Mouse (Mus musculus) heart, postnatal 25 days (tissue): Measurements from ENCODE around the gene Ninj2. TPM values are rescaled to one million over a fixed set of nuclear protein-coding genes. Genes with fewer than 3 reads are reported as not detected.
"Not testable (repeated sequence)": the region's sequence is repeated elsewhere in the genome, so short reads cannot be mapped to it uniquely, and the experiment has no call there.

ENCODE experiments used
- DNase-seq: peaks from one replicate; pipeline ENCODE4 v3.0.0; 2022; ENCODE audit warnings: low spot score
- intact Hi-C: fragments of 180-260 bp; cut with DNase I; formaldehyde crosslinking; loops from one replicate; pipeline ENCODE4 v1.15.1; 2025
- total RNA-seq, 2 experiments: library from RNA; stranded (reverse); gene quantifications; 2 replicates each; pipeline ENCODE4 v1.2.3; 2021

Gene Ninj2
- total RNA-seq: not detected

DNA sequence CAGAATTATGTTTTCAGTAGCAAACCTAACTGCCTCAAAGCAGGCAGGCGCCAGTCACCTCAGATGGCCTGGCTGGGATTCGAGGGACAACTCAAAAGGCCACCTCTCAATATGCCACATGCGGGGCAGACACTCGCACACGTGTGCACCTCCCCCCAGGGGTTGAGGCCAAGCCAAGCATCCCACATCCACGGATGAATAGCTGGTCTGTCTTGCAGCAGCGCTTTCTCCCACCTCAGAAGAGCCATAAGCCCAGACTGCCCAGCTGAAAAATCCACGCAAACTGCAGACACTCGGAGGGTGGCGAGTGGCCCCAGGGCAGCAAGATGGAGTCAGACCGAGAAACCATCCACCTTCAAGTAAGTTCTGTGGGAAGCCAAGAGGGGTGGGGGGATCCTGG, at the start of gene Ninj2:
Gene Ninj2, plus strand, starts transcription at position 251 of the 400 bp plus-strand sequence.
- intact Hi-C loops: no loop called here
- no peak for DNase-seq

DNA sequence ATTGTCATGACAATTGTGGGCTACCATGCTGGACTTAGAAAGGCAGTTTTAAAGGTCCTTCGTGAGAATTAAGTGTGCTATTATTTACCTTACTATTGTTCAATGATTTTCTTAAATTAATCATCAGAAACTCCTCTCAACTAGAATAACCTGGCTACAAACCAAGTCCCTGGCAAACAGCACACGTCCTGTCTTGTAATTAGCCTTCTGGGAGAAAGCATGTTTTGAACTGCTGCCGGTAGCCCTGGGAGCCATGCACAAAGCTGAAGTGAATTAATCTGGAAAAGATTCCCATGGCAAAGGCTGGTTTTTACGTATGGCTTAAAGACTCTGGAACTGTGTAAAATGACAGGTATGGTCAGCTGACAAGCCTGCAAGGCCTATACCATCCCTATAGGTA, 47.7 kb upstream of the Ninj2 start:
- DNase-seq: no peak
- intact Hi-C loops: no loop called here

DNA sequence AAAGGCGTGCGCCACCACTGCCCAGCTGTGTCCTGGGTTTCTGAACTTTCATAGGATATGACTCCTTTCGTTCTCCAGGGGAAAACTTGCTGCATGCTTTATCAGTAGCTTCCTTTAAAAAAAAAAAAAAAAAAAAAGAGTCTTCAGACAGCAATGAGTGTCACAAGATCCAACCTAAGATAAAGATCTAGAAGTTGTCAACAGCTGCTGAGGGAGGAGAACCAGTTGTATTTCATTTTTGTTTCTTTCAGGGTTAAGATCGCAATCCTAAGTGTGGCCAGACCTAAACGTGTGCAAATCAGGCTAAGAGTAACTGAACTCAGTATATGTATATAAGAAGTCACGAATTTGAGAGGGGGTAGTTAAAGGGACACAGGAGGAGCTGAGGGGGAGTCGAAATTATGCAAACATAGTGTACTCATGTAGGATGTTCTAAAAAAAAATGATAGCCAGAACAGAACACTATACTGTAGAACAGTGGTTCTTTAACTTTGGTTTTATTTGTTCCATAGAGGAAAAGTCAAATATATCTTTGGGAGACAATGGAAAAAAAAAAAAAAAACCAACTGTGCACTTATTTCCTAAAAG, 45.4 kb upstream of the Ninj2 start:
- intact Hi-C loops: no loop called here
- DNase-seq: no peak

DNA sequence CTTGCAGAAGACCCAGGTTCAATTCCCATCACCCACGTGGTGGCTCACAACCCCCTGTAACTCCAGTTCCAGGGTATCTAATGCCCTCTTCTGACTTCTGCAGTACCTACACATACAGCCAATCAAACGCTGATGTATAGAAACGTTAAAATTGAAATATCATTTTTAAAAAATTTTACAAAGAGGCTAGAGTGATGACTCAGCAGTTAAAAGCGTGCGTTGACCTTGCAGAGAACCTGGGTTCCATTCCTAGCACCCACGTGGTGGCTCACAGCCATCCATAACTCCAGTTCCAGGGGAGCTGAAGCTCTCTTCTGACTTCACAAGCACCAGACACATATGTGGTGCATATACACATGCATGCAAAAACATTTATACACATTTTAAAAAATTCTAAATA, 38.7 kb upstream of the Ninj2 start:
- no peak for DNase-seq
- intact Hi-C loops: no loop called here

DNA sequence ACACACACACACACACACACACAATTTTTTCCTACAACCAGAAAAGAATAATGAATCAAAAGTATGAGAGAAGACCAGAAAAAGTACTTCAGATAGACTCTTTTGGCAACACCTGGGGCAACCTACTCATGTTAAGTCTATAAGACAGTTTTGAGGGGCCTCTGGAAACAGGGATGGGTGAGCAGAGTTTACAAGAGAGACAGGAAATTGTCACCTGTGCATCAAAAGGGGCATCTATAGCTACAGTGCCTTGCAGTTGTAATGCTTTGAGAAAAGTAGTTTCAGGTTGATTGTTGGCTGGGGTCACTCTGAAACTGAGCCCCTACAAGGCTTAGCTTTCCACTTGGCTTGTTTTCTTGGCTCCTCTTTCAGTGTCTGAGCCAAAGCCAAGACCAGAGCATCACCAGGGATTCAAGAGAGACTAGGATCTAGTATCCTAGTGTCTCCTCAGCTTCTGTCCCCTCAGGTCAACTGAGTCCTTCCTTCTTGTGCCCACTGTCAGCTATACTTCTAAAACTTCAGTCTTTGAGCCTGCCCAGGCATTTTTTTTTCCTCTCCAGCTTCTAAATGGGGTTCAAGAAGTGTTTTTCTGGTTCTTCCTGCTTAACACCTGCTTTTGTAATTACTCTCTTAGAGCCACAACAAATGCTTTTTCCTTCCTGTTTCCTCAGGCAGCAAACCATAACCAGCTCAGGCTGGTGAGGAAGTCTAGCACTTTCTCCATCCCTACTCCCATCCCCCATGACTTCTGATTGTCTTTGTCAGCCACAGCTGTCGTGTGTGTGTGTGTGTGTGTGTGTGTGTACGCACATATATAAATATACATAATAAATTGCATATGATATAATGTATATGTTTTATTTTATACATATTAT, 37.2 kb upstream of the Ninj2 start:
- intact Hi-C loops: no loop called here
- no peak for DNase-seq

DNA sequence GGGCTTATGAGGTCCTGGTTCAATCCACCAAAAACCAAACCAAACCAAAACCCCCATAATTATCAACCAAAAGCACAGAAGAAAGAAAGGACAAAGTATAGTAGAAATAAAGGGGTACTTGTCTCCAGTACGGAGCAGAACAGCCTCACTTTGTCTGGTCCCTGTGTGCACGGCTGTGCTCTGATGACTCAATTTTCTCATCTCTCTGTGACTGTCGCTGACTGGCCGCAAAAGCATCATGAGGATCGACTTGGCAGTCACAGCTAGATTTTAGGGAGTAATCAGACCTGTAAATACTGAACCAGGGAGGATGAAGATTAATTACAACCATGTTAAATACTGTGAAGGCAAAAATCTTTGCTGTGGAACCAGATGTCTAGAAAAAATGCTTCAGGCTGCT, 30.2 kb upstream of the Ninj2 start:
- intact Hi-C loops: no loop called here
- no peak for DNase-seq

DNA sequence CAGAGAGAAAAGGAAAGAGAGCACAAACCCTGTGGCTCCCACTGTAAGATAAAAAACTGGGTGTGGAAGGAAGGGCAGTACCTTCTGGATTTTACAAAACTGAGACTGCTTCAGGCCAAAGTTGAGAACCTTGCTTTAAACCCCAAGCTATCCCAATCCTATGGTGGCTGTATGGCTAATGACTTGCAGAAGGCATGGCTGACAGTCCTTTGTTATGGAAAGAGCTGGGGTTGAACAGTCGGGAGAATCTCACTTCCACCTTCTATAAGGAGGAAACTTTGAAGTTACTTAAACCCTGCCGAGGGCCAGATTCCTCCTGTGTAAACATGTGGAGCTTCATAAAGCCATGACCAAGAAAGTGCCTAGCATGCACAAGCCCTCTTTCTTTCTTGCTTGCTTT, 28.5 kb upstream of the Ninj2 start:
- intact Hi-C loops: no loop called here
- DNase-seq: no peak

DNA sequence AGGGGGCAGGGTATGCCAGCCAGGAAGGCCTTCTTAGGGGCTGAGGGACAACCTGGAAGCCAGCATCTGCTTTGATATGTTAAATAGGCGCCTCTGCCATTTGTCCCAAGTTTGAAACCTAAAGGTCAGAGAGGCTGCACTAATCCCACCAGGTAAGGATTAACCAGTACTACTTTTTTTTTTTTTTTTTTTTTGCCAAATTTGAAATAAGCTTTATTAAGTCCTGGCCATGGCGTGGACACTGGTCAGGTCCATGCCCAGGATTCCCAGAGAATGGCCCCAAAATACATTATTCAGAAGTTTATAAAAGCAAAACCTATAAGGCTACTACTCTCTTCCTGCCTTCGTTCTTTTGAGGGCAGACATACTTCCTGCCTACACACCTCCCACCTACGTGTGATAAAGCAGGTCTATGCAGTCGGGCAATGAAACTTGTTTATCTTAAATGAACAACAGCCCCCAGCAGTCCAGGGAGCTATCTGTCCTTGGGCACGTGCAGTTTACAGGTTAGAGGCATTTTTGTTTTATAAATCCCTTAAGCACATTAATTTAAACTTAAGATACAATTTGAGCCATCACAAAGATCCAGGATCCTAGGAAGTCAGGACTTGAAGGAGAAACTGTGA, 27.5 kb upstream of the Ninj2 start:
- intact Hi-C loops: no loop called here
- DNase-seq: no peak

DNA sequence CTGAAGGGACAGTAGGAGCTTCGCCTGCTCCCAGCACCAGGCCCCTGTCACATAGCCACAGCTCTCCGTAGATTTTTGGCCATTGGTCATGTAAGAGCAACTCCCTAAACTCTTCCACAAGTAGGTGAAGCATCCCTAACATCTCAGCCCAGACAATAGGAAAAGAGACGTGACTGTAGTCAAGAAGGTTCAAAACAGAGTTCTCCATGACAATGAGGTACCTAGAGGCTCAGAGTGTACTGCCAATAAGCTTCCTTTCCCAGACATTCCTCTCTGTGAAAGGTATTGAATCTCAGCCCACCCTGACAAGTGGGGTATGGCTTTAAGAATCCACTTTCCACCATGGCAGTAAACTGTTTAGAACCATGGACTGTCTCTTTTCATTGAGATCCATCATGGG, 23.6 kb upstream of the Ninj2 start:
- DNase-seq: no peak
- intact Hi-C loops: no loop called here

DNA sequence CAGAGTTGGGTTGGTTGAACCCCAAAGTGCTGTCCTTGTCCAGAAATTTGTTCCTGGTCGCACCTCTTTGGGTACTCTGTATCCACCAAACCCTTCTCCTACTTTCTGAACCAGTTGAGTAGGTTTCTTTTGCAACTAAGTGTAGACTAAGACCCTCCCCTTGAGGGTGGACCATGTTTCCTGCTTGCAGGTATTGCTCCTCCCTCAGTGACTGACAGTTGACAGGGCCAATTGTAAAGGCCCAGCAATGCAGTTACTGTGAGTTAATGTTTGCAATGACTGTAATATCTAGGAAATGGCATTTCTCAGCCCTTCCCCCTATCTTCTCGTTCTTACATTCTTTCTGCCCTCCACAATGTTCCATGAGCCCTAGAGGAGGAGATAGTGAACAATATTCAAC, 20.5 kb upstream of the Ninj2 start:
- DNase-seq: no peak
- intact Hi-C loops: no loop called here

DNA sequence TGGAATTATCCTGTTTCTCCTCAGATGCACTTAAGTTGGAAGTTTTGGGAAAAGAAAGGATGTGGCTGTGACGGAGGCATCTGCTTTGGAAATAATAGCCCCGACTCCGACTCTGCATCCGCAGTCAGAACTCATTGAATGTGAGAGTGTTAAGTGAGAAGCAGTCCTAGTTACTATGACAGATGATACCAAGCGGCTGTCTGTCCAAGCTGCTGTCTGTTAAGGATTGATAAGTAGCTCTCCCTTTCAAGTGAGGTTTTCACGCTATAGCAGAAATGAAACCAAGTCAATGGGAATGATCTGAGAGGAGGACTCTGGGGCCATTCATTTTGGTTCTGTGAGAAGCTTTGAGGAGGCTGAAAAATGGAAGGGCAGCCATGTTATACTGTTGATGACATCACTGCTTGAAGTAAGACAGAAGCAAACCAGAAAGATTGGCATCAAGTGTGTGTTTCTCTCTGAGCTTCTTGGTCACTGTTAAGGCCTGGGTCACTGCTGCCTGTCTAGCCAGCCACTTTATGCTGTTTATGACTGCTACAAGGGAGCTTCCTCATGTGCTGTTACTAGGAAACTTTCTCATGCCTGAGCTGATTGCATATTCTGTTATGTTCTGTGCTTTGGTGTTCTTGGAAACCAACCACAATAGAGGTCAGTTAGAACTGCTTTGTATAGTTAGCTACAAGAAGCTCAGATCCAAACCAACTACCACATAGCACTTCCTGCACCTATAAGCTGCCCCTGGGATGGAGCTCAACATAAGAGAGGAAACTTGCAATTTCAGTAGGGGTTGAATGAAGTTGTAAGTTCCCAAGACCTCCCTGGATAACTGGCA, 16.3 kb upstream of the Ninj2 start:
- DNase-seq: no peak
- intact Hi-C loops: no loop called here

DNA sequence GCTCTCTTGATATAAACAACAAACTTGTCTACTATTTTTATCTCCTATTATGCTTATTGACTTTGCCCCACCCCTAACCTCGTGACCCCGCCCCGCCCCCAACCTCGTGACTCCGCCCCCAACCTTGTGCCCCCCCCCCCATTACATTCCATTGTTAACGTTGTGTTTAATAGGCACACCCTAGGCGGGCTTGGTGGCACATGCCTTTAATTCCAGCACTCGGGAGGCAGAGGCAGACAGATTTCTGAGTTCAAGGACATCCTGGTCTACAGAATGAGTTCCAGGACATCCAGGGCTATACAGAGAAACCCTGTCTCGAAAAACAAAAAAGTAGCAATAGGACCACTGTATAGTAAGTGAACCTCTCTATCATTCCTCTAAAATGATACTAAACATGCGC, 13.6 kb upstream of the Ninj2 start:
- intact Hi-C loops: no loop called here
- DNase-seq: no peak

DNA sequence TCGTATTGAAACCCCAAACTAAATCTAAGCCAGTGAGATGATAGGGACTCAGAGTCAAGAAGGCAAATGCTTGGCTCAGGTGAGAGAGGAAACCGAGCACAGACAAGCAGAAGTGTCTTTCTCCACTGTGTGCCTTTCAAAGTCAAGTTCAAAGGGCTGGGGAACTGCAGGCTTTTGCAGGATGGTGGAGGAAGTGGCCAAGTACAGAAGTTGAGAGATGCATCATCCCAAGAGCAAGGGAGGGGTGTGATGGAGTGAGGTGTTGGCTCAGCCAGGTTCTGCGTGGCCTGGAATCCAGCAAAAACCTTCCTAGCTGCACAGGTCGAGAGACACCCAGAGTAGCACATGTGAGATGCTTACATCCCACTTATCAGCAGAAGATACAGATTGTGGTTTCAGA, 11.6 kb upstream of the Ninj2 start:
- no peak for DNase-seq
- intact Hi-C loops: no loop called here

DNA sequence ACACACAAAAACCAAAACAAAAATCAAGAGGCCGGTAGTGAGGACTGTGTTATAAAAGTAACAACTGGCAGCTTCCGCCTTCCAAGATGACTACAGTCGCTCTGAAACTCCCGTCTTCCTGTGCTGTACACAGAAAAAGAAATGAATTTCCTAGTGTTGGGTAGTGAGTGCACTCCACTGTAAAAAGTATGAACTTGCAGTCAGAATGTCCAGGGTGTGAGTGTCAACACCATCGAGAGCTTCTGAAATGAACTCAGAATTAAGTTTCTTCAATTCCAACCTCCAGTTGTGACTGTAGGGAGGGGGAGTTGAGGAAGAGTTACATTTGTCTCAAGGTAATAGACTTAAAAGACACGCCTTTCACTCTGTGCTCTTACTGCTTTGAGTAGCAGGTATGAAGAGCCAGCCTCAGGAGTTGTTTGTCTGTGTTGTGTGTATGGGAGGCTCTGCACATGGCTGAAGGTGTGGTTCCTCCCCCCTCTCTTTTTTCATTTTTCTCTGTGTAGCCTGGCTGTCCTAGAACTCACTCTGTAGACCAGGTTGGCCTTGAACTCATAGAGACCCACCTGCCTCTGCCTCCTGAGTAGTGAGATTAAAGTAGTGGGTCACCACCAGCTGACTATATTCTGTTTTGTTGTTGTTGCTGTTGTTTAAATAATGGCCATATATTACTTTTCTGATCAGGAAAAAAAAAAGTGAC, 10.7 kb upstream of the Ninj2 start:
- no peak for DNase-seq

DNA sequence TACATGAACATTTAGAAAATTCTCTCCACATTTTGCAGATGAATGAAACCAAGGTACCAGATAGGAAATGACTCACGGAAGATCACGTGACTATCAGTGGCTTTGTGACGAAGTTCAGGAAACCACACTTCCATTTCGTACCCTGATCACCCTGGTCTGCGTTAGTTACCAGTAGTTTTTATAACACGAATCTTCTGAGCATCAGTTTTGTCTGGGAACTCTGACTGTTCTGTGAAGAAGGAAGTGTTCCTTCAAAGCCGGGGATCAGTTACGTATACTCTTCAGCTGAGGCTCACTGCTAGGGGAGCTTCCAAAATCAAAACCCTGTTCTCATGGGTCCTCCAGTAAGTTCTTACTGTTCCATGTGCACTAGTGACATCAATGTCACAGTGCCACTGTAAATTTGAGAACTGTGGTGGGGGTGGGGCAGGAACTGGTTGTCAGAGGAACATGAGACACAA, 10.2 kb upstream of the Ninj2 start:
- no peak for DNase-seq
- intact Hi-C loops: no loop called here

More for the DNA sequence above, 10.7 kb upstream of the Ninj2 start:
- intact Hi-C loops: no loop called here

DNA sequence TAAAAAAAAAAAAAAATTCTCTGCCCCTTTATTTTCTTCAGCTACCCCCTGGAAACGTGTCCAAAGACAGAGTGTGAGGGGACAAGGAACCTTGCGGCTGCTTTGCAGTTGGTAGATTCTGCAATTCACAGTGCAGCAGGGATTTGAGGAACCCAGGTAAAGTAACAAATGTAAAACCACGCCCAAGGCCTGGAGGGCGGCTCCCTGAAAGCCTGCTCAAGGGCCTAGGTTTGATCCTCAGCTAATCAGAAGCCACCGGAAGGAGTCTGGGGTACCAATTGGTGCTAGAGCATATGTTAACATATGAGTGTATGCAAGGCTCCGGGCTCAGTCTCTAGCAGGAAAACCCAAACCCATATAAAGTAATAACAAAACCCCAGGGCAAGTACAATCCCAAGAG, 9.7 kb upstream of the Ninj2 start:
- DNase-seq: no peak
- intact Hi-C loops: no loop called here

DNA sequence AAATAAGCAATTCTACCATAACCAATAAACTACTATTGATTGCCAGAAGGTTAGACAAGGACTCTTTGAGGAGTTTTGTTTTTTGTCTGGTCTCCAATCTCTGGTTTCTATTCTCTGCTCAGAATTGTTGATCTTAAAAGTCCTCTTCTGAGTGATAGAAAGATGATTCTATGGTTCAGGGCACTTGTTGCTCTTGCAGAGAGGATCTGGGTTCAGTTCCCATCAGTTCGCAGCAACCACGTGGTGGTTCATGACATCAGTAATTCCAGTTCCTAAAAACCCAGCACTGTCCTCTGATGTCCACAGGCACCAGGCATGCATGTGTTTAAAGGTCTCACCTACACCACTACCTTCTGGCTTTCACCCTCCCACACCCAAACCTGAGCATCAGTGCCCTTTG, 8.2 kb upstream of the Ninj2 start:
- intact Hi-C loops: no loop called here
- no peak for DNase-seq

DNA sequence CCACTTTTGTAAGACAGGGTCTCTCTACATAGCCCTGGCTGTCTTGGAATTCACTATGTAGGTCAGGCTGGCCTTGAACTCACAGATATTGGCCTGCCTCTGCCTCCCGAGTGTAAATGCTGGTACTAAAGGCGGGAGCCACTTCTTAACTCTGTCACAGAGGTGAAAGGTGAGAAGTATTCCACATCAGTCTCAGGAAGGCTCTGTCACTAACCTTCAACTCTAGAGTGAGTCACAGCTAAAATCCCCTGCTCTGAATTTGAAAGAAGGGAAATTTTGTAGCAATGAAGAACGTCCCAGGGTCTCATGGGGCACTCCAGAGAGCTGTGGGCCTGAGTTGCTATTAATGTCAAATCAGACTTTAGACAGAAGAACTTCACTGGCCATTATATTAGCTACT, 7.3 kb upstream of the Ninj2 start:
- intact Hi-C loops: no loop called here
- no peak for DNase-seq

DNA sequence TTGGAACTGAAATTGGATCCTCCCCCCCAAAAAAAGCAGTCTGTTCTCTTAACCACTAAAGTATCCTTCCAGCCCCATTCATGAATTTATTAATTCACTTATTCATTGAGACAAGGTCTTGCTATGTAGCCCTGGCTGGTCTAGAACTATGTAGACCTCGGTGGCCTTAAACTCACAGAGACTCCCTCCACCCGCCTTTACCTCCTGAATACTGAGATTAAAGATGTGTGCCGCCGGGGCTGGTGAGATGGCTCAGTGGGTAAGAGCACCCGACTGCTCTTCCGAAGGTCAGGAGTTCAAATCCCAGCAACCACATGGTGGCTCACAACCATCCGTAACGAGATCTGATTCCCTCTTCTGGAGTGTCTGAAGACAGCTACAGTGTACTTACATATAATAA, 6.1 kb upstream of the Ninj2 start:
- DNase-seq, intact Hi-C loops: not testable (repeated sequence)

DNA sequence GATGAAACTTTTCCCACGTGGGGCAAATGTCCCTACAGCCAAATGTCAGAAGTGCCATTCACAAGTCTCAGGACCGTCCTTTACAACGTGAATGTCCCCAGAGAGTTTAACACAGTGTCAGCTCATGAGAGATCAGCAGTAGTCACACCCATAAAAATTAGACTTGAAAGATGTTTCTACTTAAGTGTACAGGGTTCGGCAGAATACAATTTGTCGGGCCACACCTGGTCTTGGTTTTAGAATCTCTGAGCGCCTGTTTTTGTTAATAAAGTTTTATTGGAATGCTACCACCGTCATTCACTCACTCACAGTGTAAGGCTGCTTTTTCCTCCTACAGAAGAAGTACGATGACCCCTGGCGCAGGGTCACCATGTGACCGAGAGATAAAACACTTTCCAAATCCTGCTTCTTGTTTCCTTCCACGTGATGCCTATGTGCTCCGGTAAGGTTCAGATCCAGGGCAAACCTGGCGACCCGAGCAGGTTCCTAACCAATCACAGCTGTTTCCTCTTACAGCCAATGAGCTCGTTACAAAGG, 2.4 kb upstream of the Ninj2 start:
- intact Hi-C loops: no loop called here
- no peak for DNase-seq
